Mouse (Mus musculus): ENCODE data around the gene Nfe2l2. TPM values are rescaled to one million over a fixed set of nuclear protein-coding genes. Genes with fewer than 3 reads are reported as not detected.

Gene Nfe2l2
- polyA plus RNA-seq, 1 experiment from 2014 or later: 99.0 TPM

- Histone ChIP-seq H3K27ac (peak overlapping the region; percentile 98), H3K4me3 (peak overlapping the region; percentile 92), H3K36me3 (no peaks in the 10 kb centered on the region), H3K27me3 (no peaks in the 10 kb centered on the region), H3K9ac (peak overlapping the region; percentile 95), H3K4me1 (peaks cover 40% of the 10 kb centered on the region), H3K9me3 (no peaks in the 10 kb centered on the region), H3K4me2 (peak overlapping the region; percentile 91)
- 8% methylated on average over 19 of the region's 19 CpGs for WGBS
- ATAC-seq (ENCODE audit: borderline replicate concordance, extremely low read depth, low FRiP score, low TSS enrichment): peak; percentile 0; the same call in 1 of the 2 replicates
Observed at GRCm38 (mm10) chr2:75705162-75705752, 816 bp upstream of the Nfe2l2 start.

- Histone ChIP-seq H3K9ac (peak overlapping the region; percentile 95), H3K9me3 (no peaks in the 10 kb centered on the region), H3K27me3 (no peaks in the 10 kb centered on the region), H3K4me2 (peak overlapping the region; percentile 91), H3K27ac (peak overlapping the region; percentile 98), H3K4me3 (peak overlapping the region; percentile 92), H3K36me3 (no peaks in the 10 kb centered on the region), H3K4me1 (peaks cover 46% of the 10 kb centered on the region)
- WGBS: under 1% methylated on average over 60 of the region's 62 CpGs
- peak; percentile 60 for ATAC-seq (ENCODE audit: borderline replicate concordance, extremely low read depth, low FRiP score, low TSS enrichment)
Observed at GRCm38 (mm10) chr2:75703375-75704181, 863 bp downstream of the Nfe2l2 start.

GRCm38 (mm10) chr2:75702588-75702976 lies 1.9 kb downstream of the Nfe2l2 start:
- Histone ChIP-seq H3K4me2 (peak overlapping the region; percentile 91), H3K4me1 (peaks cover 47% of the 10 kb centered on the region), H3K27ac (peak overlapping the region; percentile 98), H3K4me3 (peak overlapping the region; percentile 92), H3K9me3 (no peaks in the 10 kb centered on the region), H3K27me3 (no peaks in the 10 kb centered on the region), H3K9ac (peak overlapping the region; percentile 95), H3K36me3 (no peaks in the 10 kb centered on the region)
- WGBS: 8% methylated on average over 5 of the region's 5 CpGs
- ATAC-seq (ENCODE audit: borderline replicate concordance, extremely low read depth, low FRiP score, low TSS enrichment): no peak

GRCm38 (mm10) chr2:75701822-75702587 lies 2.4 kb downstream of the Nfe2l2 start:
- peaks cover 52% of the 10 kb centered on the region for H3K4me1 ChIP-seq

GRCm38 (mm10) chr2:75701207-75701606 lies 3.2 kb downstream of the Nfe2l2 start:
- no peak overlapping the region; the same call in 1 of the 2 replicates for H3K27ac ChIP-seq
- H3K4me1 ChIP-seq: peaks cover 55% of the 10 kb centered on the region
- 60% methylated on average over 3 of the region's 3 CpGs for WGBS
- H3K36me3 ChIP-seq: no peaks in the 10 kb centered on the region
- no peak overlapping the region for H3K9ac ChIP-seq
- peak overlapping the region; percentile 91 for H3K4me2 ChIP-seq
- no peaks in the 10 kb centered on the region for H3K9me3 ChIP-seq
- peak overlapping the region; percentile 92 for H3K4me3 ChIP-seq
- H3K27me3 ChIP-seq: no peaks in the 10 kb centered on the region
- ATAC-seq (ENCODE audit: borderline replicate concordance, extremely low read depth, low FRiP score, low TSS enrichment): no peak

More at GRCm38 (mm10) chr2:75701822-75702587, 2.4 kb downstream of the Nfe2l2 start:
- Histone ChIP-seq H3K9ac (peak overlapping the region; percentile 95), H3K36me3 (no peaks in the 10 kb centered on the region), H3K27ac (peak overlapping the region; percentile 48), H3K4me2 (peak overlapping the region; percentile 91), H3K27me3 (no peaks in the 10 kb centered on the region), H3K9me3 (no peaks in the 10 kb centered on the region), H3K4me3 (peak overlapping the region; percentile 92)
- WGBS: 33% methylated on average over 9 of the region's 9 CpGs
- no peak for ATAC-seq (ENCODE audit: borderline replicate concordance, extremely low read depth, low FRiP score, low TSS enrichment)

- 68% methylated on average over 3 of the region's 3 CpGs for WGBS
- ATAC-seq (ENCODE audit: borderline replicate concordance, extremely low read depth, low FRiP score, low TSS enrichment): no peak
- no peak overlapping the region for H3K4me2 ChIP-seq
- H3K27me3 ChIP-seq: no peaks in the 10 kb centered on the region
- H3K27ac ChIP-seq: no peak overlapping the region
- H3K9ac ChIP-seq: no peak overlapping the region
- no peak overlapping the region for H3K4me3 ChIP-seq
- peaks cover 57% of the 10 kb centered on the region for H3K4me1 ChIP-seq
- H3K36me3 ChIP-seq: no peaks in the 10 kb centered on the region
- no peaks in the 10 kb centered on the region for H3K9me3 ChIP-seq
Observed at GRCm38 (mm10) chr2:75700543-75700942, 3.9 kb downstream of the Nfe2l2 start.

- no peaks in the 10 kb centered on the region for H3K9me3 ChIP-seq
- no peak overlapping the region for H3K9ac ChIP-seq
- no peaks in the 10 kb centered on the region for H3K36me3 ChIP-seq
- H3K4me3 ChIP-seq: no peak overlapping the region
- H3K27ac ChIP-seq: no peak overlapping the region
- 68% methylated on average over 3 of the region's 3 CpGs for WGBS
- H3K27me3 ChIP-seq: no peaks in the 10 kb centered on the region
- no peak overlapping the region for H3K4me2 ChIP-seq
- H3K4me1 ChIP-seq: peaks cover 54% of the 10 kb centered on the region
- ATAC-seq (ENCODE audit: borderline replicate concordance, extremely low read depth, low FRiP score, low TSS enrichment): no peak
Observed at GRCm38 (mm10) chr2:75698874-75699273, 5.6 kb downstream of the Nfe2l2 start.

GRCm38 (mm10) chr2:75698007-75698406 lies 6.4 kb downstream of the Nfe2l2 start:
- H3K4me1 ChIP-seq: peaks cover 62% of the 10 kb centered on the region
- H3K4me2 ChIP-seq: no peak overlapping the region
- H3K9me3 ChIP-seq: no peaks in the 10 kb centered on the region
- no peak for ATAC-seq (ENCODE audit: borderline replicate concordance, extremely low read depth, low FRiP score, low TSS enrichment)
- H3K27ac ChIP-seq: no peak overlapping the region
- 45% methylated on average over 4 of the region's 4 CpGs for WGBS
- no peak overlapping the region for H3K4me3 ChIP-seq
- H3K27me3 ChIP-seq: no peaks in the 10 kb centered on the region
- no peaks in the 10 kb centered on the region for H3K36me3 ChIP-seq
- H3K9ac ChIP-seq: no peak overlapping the region

- H3K4me2 ChIP-seq: no peak overlapping the region
- WGBS: 72% methylated on average over 3 of the region's 3 CpGs
- peaks cover 64% of the 10 kb centered on the region for H3K4me1 ChIP-seq
- no peaks in the 10 kb centered on the region for H3K9me3 ChIP-seq
- no peaks in the 10 kb centered on the region for H3K27me3 ChIP-seq
- ATAC-seq (ENCODE audit: borderline replicate concordance, extremely low read depth, low FRiP score, low TSS enrichment): no peak
- no peak overlapping the region for H3K27ac ChIP-seq
- no peak overlapping the region for H3K9ac ChIP-seq
- H3K36me3 ChIP-seq: 0 out of 2 replicates have a peak, but pooled peaks cover under 1% of the 10 kb centered on the region
- no peak overlapping the region for H3K4me3 ChIP-seq
Observed at GRCm38 (mm10) chr2:75697222-75697621, 7.2 kb downstream of the Nfe2l2 start.

- H3K4me3 ChIP-seq: no peak overlapping the region
- H3K27ac ChIP-seq: peak overlapping the region; percentile 8; the same call in 1 of the 2 replicates
- no peaks in the 10 kb centered on the region for H3K27me3 ChIP-seq
- 0 out of 2 replicates have a peak, but pooled peaks cover 2% of the 10 kb centered on the region for H3K36me3 ChIP-seq
- 0 out of 2 replicates have a peak overlapping the region, but pooled peaks have one; percentile 25 for H3K9ac ChIP-seq
- ATAC-seq (ENCODE audit: borderline replicate concordance, extremely low read depth, low FRiP score, low TSS enrichment): no peak
- H3K4me2 ChIP-seq: no peak overlapping the region
- no peaks in the 10 kb centered on the region for H3K9me3 ChIP-seq
- WGBS: 45% methylated on average over 5 of the region's 5 CpGs
- peaks cover 56% of the 10 kb centered on the region for H3K4me1 ChIP-seq
Observed at GRCm38 (mm10) chr2:75696371-75696770, 8.1 kb downstream of the Nfe2l2 start.

- 47% methylated on average over 9 of the region's 9 CpGs for WGBS
- ATAC-seq (ENCODE audit: borderline replicate concordance, extremely low read depth, low FRiP score, low TSS enrichment): no peak
- Histone ChIP-seq H3K9me3 (no peaks in the 10 kb centered on the region), H3K4me3 (no peak overlapping the region), H3K27ac (0 out of 2 replicates have a peak overlapping the region, but pooled peaks have one; percentile 8), H3K27me3 (no peaks in the 10 kb centered on the region), H3K4me2 (no peak overlapping the region), H3K9ac (0 out of 2 replicates have a peak overlapping the region, but pooled peaks have one; percentile 25), H3K36me3 (0 out of 2 replicates have a peak, but pooled peaks cover 2% of the 10 kb centered on the region), H3K4me1 (peaks cover 54% of the 10 kb centered on the region)
Observed at GRCm38 (mm10) chr2:75695676-75696350, 8.6 kb downstream of the Nfe2l2 start.

Data from lung, embryonic 15.5 days (tissue).